Mouse (Mus musculus) frontal cortex, postnatal 36 days (tissue): ENCODE data around the gene Lsmem1.
"Not testable (repeated sequence)": the region's sequence is repeated elsewhere in the genome, so short reads cannot be mapped to it uniquely, and the experiment has no call there.

Source experiments
- DNase-seq, 2 experiments: peaks; one replicate each; pipeline ENCODE4 v3.0.0; 2022; ENCODE audit warnings: low spot score in 2 of 2

Lsmem1 gene

DNA sequence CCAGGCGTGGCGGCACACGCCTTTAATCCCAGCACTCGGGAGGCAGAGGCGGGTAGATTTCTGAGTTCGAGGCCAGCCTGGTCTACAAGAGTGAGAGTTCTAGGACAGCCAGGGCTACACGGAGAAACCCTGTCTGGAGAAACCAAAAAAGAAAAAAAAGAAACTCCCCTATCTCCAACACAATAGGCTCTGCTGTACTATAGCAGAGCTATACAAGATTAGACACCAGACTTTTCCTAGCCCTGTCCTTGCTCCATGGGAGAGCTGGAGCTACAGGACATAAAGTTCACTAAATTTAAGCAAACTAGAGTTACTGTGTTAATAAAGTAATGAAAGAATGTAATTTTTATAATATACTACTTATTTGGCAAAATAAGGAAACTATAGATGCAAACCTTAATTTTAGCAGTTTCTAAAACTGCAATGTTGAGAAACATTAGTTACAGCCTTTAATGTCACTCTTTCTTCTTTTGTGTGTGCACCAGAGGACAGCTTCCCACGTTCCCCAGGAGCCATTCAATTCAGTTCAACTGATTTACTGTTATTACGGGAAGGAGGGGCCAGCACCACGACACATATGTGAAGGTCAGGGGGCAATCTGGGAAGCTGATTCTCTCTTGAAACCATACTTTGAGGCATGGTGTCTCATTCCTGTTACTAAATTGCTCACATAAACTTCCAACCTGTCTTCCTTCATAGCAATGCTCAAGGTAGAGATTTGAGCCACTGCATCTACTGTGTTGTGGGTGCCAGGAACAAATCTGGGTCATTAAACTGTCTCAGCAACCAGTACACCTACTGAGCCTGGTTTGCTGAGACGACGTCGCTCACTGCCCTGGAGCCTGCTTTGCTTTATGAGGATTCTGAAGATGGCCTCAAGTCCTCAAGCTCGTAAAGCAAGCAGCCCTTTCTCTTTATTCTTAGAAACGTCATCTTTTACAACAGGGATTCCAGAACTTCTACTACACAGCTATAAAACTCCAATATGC lies 15.9 kb upstream of the Lsmem1 start:
- no peak for DNase-seq

GRCm38 (mm10) chr12:40209049-40209448 lies 9.8 kb upstream of the Lsmem1 start:
- no peak for DNase-seq

DNA sequence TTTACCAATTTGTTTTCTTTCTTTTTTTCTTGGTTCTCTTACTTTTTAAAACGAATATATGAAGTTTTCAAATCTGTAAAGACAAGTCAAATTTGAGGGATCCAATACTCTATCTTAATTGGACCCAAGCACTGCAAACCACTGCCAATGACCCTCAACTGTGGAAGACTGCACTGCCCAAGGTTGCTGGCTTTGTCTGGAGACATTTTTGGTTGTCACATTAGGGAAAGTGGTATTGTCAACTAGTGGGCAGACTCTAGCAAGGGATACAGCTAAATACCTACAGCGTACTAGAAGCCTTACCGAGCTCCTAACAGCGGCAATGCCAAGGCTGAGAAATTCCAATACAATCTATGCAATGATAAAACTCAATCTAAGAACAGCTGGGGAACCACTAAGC lies 8.6 kb upstream of the Lsmem1 start:
- no peak for DNase-seq

GRCm38 (mm10) chr12:40202161-40203035 lies 3.1 kb upstream of the Lsmem1 start:
- DNase-seq, result no peak

DNA sequence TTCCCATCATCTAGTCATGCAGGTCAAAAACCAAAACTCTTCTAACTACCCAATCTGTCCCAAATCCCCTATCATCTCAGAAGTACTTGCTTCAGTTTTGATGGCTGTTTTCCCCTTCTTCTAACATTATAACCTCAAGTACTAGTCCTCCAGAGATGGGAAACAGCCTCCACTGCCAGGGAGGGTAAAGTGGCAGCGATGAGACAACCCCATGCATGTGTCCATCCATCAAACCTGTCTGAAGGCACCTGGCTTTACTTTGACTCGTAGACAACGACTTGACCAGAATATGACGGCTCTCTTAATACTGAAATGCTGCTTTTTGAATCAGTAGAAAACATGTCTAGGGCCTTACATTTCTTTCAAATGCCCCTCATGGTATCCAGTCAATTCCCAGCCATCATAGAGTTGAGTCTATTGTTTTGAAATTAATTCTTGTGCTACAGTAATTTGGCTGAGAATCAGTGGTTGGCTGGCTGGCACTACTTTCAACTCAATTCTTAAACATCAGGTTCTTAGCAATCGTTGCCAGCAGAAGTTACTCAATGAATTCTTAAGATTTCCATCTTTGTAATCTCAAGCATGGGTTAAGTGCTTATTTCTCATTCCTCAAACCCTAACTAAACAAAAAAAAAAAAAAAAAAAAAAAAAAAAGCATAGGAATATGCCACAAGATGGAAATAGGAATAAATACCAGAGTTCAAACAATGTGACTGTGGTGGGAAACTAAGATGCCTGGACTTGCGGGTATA lies 1.4 kb upstream of the Lsmem1 start:
- DNase-seq, result no peak

DNA sequence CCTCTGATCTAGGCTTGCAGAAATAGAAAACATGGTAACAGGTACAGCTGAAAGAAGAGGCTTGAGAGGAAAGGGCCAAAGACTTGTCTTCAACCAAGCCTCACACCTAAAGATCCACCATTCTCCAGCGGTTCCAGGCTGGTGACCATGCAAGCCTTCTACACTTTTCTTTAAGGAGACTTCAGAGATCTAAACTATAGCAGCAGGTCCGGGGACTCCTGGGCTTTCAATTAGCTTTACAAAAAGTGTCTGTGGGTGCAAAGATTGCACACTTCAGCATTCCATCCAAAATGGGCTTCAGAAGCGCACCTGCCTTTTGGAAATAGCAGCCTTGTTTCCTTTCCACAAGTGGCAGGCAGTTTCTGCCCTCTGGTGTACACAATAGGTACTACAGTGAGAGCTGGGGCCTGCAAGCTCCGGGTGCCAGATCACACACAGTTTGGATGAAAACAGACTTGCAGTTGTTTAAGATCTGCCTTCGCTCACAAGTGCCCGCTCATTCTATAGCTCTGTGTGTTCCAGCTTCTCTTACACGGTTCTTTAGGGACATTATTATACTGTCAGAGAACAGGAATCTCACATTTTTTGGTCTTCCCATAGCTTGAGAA lies 609 bp upstream of the Lsmem1 start:
- DNase-seq, result peak; percentile 71 to 87

- DNase-seq, result no peak
These were observed 863 bp downstream of the Lsmem1 start for GRCm38 (mm10) chr12:40198427-40198826.

- no peak for DNase-seq
These were observed 1.3 kb downstream of the Lsmem1 start for GRCm38 (mm10) chr12:40198019-40198418.

GRCm38 (mm10) chr12:40197511-40197910 lies 1.8 kb downstream of the Lsmem1 start:
- no peak for DNase-seq

- no peak for DNase-seq
These were observed 13.8 kb downstream of the Lsmem1 start for GRCm38 (mm10) chr12:40185474-40185873.

DNA sequence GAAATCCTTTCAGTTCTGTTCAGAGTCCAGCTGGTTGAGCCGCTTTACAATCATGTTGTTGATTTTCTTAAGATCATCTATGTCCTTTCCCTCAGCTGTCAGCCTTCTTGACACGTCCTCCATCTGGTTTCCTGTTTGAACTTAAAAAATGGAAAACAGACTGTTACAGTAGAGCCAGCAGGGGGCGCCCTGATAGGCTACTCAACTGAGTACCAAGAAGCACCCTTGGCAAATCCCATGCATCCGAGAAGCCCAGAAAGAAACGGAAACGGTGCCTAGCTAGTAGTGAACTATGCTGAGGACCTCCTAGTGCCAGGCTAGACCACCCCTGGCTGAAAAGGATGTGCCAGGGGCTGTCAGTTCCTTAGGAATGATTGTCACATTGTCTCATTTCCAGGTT lies 22.2 kb downstream of the Lsmem1 start:
- peak in 1 of 2 experiments; percentile 13 for DNase-seq

- DNase-seq, result no peak
These were observed 23.1 kb downstream of the Lsmem1 start for GRCm38 (mm10) chr12:40176158-40176557.

DNA sequence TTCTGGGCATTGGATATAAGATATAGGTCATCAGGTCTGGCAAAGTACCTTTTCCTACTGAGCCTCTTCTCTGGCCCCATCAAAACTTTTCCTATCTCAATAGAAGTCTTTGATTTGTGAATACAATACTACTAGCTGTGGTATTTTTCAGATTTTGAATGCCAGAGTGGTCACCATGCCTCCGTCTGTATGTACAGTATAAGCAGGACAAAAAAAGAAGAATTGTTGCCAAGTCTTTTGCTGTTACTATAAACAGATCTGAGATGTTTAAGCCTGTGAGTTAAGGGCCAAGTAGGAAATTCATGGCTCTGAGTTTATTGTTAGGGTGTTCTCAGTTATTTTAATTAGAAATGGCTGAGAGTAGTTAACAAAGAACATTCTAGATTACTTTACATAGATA lies 24.1 kb downstream of the Lsmem1 start:
- not testable (repeated sequence) for DNase-seq

DNA sequence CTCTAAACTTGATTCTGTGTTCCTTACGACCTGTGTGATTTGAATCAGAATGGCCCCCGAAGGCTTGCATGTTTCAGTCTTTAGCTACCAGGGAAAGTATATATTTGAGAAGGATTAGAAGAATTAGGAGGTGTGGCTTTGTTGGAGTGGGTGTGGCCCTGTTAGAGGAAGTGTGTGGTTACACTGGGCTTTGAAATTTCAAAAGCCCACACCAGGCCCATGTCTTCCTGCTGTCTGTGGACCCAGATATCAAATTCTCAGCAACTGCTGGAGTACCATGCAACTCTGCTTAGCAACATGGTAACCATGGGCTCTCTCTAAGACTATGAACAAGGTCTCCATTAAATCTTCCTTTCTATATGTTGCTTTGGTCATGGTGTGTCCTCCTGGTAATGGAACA lies 27.7 kb downstream of the Lsmem1 start:
- no peak for DNase-seq

DNA sequence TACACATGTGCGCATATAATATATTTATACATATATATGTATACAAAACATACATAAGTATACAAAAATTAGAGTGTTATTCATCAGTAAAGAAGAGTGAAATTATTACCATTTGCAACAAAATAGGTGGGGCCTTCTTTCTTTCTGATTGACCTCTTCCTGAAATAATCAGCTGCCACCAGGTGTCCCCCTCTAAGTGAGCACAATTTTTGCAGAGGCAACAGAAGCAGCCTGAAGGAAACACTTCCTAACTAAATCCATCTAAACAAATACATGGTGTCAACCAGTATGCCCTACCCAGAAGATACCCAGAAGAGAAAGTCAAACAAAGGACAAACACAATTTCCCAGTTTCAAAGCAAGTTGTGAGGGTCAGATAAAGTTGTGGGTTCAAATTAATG lies 29.6 kb downstream of the Lsmem1 start:
- no peak for DNase-seq

GRCm38 (mm10) chr12:40164621-40165020 lies 34.7 kb downstream of the Lsmem1 start:
- DNase-seq, result peak in 1 of 2 experiments; percentile 43

DNA sequence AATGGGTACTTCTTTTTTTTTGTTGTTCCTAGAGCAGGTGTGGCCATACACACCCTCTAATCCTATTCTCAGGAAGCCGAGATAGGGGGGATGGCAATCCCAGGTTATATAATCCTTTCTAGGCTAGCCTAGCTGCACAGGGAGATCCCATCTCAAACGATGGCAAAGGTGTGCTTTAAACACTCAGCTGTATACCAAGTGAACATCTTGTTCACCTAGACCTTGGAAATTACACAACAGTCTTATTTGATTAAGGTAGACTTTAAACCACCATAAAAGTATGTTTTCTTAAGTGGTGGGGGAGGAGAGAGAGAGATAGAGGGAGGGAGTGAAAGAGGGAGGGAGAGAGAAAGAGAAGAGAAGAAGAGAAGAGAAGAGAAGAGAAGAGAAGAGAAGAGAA lies 38.5 kb downstream of the Lsmem1 start:
- no peak for DNase-seq

DNA sequence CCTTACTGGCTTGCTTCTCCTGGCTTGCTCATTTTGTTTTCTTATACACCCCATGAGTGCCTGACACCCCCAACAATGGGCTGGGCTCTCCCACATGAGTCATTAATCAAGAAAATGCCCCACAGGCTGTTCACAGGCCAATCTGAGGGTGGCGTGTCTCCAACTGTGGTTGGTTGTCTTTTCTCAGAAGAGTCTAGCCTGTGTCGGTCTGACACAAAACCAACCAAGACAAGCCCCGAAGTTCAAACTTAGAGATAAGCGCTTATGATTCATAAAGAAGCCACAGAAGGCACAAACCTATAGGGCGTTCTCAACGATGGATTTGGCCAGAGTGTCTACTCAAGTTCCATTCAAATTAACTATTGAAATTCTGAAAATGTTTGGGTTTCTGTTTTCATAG lies 45.1 kb downstream of the Lsmem1 start:
- no peak for DNase-seq

DNA sequence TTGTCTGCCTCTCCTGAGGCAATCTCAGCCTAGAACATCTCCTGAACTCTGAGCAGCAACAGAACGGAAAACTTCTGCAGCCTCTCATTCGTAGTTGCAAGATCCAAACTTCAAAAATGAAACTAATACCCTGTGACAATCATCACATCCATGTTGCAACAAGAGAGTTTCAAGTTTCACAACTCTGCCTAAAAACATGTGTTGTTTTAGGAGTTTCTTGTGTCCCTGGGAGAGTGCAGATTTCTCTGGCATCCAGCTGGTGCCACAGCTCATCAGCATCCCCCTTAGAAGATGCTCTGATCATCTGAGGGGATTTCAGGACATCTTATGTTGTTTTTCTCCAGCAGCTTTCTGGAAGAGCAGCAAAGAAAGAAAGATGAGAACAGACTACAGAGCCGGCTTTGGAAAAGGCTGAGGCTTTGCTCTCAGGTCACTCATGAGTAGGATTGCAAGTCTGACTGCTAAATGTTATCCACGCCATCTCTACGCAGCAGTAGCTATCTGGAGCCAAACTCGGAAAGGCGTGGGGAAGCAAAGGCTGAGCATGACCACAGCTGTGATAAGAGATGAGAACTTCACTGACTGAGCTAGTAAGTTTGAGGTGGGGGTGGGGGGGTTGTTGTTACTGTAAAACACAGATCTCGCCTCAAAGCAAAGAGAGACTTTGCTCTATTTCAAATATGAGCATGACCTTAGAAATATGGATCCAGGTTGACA lies 46.8 kb downstream of the Lsmem1 start:
- DNase-seq, result no peak

- no peak for DNase-seq
These were observed 52.0 kb downstream of the Lsmem1 start for GRCm38 (mm10) chr12:40147319-40147718.

DNA sequence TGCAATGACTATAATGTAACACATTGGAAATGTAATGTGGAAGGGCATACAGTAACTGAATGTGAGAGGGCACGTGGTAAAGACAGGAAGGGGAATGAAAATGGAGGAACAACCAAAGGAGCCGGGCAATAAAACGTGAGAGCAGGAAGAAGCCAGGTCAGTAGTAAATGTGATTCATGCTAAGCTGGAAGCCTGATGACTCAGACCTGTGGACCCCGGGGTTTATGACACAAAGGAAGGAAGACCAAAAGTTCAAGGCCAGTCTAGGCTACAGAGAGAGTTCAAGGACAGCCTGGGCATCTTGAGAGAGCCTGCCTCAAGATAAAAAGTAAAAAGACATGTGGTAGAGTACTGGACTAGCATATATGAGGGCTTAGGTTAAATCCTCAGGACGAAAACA lies 52.8 kb downstream of the Lsmem1 start:
- DNase-seq, result no peak
